Mouse (Mus musculus) megakaryocyte-erythroid progenitor cell, adult 5-6 weeks (primary cell): ENCODE measurements around the gene Meis1. TPM values are rescaled to one million over a fixed set of nuclear protein-coding genes. Genes with fewer than 3 reads are reported as not detected.

ENCODE experiments used
- ATAC-seq: replicated peaks from 2 replicates; pipeline ENCODE4 v1.8.0; 2016; ENCODE audit warnings: mild to moderate bottlenecking, inconsistent platforms; ENCODE audit not compliant: severe bottlenecking, poor library complexity, low FRiP score, low TSS enrichment
- total RNA-seq, 2 experiments: library from RNA; stranded (forward) in 1 of 2; stranded (reverse) in 1 of 2; fragments of 200-1000, 215-1000 nt in 1 of 2; fragments of >200 nt in 1 of 2; fragmentation: Nextera tagmentation in 1 of 2; gene quantifications; 2 replicates each; pipeline ENCODE4 v1.2.3; 2014 to 2017

Gene Meis1
- total RNA-seq, 2 experiments from 2014 or later = 14.5 to 19.9 TPM

DNA sequence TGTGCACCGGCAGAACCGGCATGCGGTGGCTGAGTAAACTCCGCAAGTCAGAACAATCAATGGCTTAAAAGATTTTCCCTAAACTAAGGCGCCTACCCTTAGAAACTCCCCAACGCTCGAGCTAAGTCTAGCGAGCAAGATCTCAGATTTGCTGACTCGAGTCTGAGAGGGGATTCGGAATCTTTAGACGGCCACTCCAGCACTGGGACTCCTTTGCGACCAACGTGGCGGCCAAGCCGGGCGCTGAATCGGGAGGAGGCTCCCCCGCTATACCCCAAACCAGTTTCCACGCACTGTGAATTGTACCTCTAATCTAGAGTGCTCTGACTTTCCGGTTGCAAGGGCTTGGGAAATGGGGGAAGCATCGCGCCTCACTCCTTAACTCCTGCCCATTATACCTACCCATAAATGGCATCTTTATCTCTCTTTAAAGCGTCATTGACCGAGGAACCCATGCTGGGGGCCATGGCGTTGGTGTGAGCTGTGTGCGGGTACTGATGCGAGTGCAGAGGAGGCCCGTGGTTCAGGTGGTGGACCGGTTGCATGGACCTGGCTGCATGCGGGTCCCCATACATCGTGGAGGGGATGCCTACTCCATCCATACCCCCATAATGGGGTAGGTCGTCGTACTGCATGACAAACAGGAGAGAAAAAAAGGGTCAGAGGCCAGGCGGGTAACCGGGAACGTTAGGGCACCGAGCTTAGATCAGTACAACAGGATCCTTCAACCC lies 2.9 kb downstream of the Meis1 start:
- no peak for ATAC-seq

DNA sequence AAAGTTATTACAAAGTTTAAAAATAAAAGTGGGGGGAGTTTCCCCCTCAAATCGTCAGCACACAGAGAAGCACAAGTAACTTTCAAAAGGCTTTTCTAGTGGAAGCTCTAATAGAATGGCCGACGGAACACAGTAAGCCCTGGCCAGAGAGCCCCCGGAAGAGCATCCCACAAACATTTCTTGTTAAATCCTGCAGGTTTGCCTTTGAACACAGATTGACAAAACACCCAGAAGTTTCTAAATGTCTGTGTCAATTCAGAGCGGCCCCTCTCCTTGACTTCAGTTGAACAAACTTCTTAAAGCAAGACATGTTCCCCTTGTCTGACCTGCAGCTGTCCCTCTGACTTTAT lies 3.4 kb downstream of the Meis1 start:
- no peak for ATAC-seq

- ATAC-seq = no peak
Observed at GRCm38 (mm10) chr11:19014441-19015161, 4.2 kb downstream of the Meis1 start.

DNA sequence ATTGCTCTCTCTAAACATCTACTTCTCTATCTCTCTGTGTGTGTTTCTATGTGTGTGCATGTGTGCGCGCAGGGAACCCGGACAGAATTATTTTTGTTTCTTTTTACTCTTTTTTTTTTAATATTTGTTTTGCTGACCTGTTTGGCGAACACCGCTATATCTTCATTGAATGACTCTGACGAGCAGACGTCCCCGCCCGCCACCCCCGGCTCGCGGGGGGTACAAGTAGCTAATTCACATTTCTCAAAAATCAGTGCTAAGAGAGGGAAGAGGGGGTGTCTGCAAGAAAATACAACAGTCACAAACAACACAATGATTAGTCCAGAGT lies 4.7 kb downstream of the Meis1 start:
- ATAC-seq = no peak

DNA sequence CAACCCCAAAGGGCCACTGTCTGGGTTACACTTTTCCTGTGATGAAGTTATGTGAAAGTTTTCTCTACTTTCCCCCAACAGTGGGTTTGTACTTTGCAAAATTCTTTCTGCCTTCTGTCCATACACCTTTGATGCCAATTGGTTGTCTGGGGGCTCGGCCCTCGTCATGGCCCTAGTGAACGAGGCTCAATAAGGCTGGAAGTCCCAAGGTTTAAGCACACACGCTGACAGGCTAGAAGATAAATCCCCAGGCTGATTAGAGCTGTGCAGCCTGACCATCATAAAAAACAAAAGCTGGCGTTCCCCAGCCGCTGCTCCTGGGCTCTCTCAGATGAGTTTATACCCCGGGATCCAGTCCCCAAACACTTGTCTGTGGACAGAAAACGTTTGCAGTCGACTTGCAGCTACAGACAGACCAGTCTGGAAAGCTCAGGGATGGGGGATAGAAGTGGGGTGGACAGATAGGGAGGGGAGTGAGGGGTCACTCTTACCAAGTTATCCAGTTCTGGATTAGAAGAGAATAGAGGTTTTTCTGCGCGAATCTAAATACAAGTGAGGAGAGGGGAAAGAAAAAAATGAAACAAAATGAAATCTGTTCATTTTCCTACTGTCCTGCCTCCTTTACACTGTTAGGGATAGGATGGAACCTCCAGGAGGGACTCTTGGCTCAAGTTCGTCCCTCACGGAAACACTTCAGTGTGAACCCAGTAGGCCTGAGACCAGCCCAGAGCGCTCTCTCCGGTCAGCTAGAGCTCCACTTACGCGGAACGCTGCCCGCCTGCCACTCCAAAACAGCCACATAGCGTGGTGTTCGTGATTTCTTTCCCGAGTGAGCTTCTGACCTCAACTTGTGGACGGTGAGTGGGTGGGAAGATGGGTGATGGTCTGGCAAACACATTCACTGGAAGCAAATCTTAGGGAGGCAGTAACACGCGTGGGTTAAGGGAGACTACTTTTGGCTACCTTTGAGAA lies 5.4 kb downstream of the Meis1 start:
- no peak for ATAC-seq

DNA sequence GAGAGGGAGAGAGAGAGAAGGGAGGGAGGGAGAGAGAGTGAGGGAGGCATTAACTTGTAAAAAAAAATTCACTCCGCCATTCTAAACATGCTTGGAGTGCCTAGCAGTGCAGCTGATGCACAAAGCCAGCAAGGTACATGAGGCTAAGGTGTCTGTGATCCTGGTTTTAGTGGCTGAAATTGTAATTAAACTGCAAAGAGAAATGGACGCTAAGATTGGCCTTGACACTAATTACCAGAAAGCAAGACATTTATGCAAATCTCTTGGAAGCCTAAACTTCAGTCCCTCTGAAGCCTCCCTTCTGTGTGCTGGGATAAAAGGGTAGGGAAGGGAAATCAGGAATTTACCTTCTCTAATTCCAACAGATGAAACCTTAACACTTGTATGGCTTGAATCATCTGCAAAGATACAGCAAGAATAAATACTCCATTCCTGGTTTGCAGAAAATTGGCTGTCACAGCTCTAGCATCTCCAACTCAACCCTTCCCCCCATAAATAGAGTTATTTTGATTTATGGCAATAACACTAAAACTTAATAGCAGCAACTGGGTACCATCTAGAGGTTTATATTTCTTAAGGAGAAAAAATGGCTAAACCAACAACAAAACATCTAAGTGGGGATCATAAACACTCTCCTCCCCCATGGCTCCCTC lies 6.2 kb downstream of the Meis1 start:
- ATAC-seq = no peak

DNA sequence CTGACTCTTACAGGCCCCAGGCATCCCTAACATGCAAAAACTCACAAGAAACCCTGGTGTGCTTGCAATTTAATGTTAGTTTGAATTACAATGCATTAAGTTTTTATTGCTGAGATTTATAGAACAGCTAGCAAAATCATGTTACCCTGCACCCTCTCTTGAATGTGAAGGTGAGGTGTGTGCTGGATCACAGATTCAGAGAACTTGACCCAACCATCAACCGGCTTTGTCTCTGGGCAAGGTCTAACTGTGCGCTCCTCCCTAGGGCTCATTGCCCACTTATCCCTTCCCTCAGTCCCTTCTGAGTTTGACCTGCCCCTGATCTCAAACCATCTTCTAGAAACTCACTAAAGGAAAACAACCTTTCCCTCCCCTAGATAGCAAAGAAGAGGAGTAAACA lies 6.8 kb downstream of the Meis1 start:
- ATAC-seq = no peak

GRCm38 (mm10) chr11:19011108-19011805 lies 7.5 kb downstream of the Meis1 start:
- no peak for ATAC-seq

DNA sequence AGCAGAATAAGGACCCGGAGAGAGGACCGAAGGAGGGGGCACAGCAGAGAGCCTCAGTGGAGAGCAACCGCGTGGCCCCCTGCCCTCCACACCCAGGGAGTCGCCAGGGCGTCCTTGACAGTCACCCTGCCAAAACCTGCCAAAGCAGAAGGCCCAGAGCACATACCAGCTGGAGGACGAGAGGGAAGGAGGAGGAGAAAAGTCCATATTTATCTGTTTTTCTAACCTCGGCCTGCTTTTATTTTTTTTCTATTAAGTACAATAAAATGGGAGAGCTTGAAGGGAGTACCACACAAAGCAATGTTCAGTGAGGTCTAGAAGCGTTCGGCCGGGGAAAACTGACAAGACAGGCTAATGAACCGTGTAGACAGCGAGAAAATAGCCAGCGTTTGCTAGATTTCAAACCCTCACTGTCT lies 8.4 kb downstream of the Meis1 start:
- ATAC-seq = no peak

DNA sequence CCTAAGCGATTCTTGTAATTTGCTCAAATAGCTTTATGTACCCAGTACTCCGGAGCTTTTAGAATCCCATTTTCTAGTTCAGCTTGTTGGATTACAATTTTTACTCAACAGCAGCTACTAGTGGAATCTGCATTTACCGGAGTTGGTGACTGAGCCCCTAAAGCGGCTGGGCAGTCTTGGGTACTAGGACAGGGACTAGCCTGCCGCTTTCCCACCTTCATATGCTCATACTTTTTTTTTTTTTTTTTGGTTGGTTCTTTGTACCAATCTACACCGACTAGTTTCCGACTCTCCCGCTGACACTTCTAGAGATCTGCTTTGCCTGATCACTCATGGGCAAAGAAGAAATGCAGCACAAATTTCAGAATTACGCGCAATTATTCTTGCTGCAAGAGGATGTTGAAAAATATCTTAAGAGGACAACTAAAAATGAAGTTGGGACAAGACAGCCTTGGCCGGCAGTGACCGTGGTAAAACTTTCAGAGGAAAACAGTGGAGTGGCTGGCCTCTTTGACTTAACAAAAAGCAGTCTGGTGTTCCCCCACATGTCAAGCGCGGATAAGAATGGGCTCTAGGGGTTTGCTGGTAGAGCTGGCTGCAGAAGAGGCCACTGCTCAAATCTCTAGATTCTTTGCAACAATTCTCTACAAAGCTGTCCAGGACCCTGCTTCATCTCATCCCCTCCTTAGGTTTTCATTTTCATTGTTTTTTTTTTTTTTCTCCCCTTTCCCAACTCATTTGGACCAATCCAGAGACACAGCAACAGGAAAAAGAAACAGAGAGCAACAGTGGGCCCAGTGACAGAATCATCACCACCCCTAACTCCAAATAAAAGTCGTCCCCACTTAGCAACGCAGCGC lies 9.0 kb downstream of the Meis1 start:
- ATAC-seq = no peak

DNA sequence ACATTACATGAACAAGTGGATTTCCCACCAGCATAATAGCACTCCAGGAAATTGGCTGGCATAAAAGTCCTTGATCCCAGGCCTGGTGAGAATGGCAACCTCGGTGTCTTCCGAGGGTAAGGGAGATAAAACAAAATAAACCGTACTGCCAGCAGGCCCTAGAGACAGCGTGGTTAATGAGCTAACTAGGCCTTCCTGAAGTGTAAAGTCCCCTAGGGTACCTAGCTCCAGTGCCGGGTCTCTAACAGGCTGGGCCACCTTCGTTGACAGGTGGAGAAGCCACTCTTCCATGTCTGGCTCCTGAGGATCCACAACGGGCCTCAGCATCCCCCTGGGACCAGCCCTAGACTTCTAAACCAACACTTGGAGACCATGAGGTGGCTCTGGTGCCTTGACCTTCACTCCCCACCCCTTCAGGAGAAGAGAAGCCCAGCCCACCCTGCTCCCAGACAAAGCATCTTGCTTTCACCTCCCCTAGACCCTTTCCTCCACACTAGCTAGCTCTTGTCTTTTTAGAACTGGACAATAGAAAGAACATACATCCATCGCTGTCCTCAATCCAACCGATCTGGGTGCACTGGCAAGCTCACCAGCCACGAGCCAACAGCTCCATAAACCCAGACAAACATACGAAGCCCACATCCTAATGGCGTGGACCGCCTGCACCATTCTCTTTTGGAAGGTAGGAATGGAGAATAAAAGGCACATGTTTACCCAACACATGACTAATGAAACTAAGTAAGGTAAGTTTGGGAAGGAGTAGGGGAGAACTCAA lies 10.0 kb downstream of the Meis1 start:
- no peak for ATAC-seq

DNA sequence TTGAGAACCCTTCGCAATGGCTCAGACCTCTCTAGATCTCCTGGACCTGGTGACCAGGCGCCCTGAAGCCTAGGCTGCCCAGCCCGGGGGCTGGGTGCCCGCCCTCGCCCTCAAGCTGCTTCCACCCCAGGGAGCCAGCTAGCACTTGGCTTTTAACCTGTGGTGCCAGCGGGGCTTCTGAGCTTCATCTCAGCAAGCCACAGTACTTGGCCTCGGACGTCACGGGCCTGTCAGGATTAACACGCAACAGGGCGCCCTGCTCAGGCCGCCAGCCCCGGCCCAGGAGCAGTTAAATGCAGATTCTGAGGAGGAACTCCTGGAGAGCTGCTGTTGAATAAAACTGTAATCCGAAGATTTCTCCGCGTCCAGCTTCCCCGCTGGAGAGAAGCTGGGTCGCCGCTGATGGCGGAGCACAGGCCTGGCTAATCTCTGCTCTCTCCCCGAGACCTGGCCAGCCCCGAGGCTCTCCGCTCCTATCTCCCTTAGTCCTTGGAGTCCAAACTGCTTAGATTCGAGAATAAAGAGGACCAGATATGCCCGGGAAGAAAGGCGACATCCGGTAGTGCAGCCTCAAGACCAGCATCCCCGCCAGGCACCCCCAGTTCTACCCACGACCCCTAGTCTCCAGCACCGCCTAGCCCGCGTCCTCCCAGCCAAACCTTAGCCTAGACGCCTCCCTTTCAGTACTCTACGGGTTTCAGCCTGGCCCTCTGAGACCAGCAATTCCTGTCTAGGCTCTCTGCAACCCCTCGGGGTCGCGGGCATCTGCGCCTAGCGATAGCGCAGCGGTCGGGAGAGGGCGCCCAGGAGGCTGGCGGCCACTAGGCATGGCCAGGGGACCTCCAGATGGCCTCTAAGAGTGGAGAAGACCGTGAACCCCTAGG lies 11.0 kb downstream of the Meis1 start:
- peak; percentile 73 for ATAC-seq

DNA sequence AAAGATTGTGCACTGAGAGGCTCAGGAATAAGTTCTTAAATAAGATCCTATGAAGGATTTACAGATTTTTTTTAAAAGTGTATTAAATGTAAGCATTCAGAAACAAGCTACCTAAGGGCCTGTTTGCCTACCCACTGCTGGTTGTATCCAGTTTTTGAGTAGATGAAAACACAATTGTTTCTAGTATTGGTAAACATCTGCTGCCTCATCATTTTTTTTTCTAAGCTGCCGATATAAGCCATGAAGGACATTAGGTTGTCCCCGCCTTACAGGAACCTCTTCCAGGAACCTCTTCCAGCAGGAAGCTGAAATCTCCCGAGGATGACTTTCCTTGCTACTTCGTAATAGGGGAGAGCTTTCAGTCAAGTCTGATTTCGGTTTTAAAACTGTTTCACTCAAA lies 11.7 kb downstream of the Meis1 start:
- no peak for ATAC-seq

GRCm38 (mm10) chr11:19005913-19006693 lies 12.7 kb downstream of the Meis1 start:
- ATAC-seq = no peak

GRCm38 (mm10) chr11:19005007-19005912 lies 13.5 kb downstream of the Meis1 start:
- ATAC-seq = no peak
